Mouse (Mus musculus) forebrain, embryonic 11.5 days (tissue): Measurements from ENCODE around the gene Zfp366. TPM values are rescaled to one million over a fixed set of nuclear protein-coding genes. Genes with fewer than 3 reads are reported as not detected.
A peak's percentile ranks its signal among the peaks of the same experiment; 100 is the strongest.

ENCODE experiments used
- ATAC-seq: fragments of 200-750 bp; cut with Nextera tagmentation; replicated peaks from 2 replicates; pipeline ENCODE4 v1.8.0; 2017; ENCODE audit warnings: moderate TSS enrichment; ENCODE audit not compliant: low FRiP score
- DNase-seq: peaks from one replicate; pipeline ENCODE4 v3.0.0-alpha.2; 2017; ENCODE audit warnings: low spot score
- H3K27ac ChIP-seq: fragments of 300-500 bp; sonication (generic); 2 replicates; pipeline ENCODE4 v1.5.1; 2014; ENCODE audit warnings: low read depth, low read length
- H3K27me3 ChIP-seq: fragments of 300-500 bp; sonication (generic); 2 replicates; pipeline ENCODE4 v1.6.1; 2014; ENCODE audit warnings: mild to moderate bottlenecking, low read length, mixed read lengths; ENCODE audit not compliant: control insufficient read depth, insufficient read depth
- H3K36me3 ChIP-seq: fragments of 300-500 bp; sonication (generic); 2 replicates; pipeline ENCODE4 v1.6.1; 2014; ENCODE audit warnings: mild to moderate bottlenecking, low read length, moderate library complexity, mixed read lengths; ENCODE audit not compliant: control insufficient read depth, insufficient read depth
- H3K4me1 ChIP-seq: fragments of 300-500 bp; sonication (generic); replicated peaks from 2 replicates; pipeline ENCODE4 v1.6.1; 2014; ENCODE audit warnings: low read length, mixed read lengths; ENCODE audit not compliant: control insufficient read depth, insufficient read depth
- H3K4me2 ChIP-seq: fragments of 300-500 bp; sonication (generic); 2 replicates; pipeline ENCODE4 v1.6.1; 2014; ENCODE audit warnings: low read depth, mild to moderate bottlenecking, low read length, moderate library complexity, mixed read lengths; ENCODE audit not compliant: severe bottlenecking
- H3K4me3 ChIP-seq: fragments of 300-500 bp; sonication (generic); 2 replicates; pipeline ENCODE4 v1.5.1; 2014; ENCODE audit warnings: low read depth, low read length
- H3K9ac ChIP-seq: fragments of 300-500 bp; sonication (generic); 2 replicates; pipeline ENCODE4 v1.6.1; 2014; ENCODE audit warnings: low read length
- H3K9me3 ChIP-seq: fragments of 300-500 bp; sonication (generic); 2 replicates; pipeline ENCODE4 v1.6.1; 2016; ENCODE audit warnings: low read length, mixed read lengths; ENCODE audit not compliant: control insufficient read depth
- WGBS: fragments of 180-500 bp; shearing (Covaris S2); extraction: QIAGEN DNeasy Blood & Tissue Kit; methylation state at CpG from one replicate; pipeline ENCODE4 v1.1.7; 2014; 5-methylcytosine and 5-hydroxymethylcytosine counted together
- polyA plus RNA-seq: library from polyadenylated mRNA; unstranded; fragments of >200 nt; fragmentation: Nextera tagmentation; extraction: Ambion mirVana; gene quantifications from 2 replicates; pipeline ENCODE4 v1.2.1, GENCODE M21; 2014

Zfp366 gene
- polyA plus RNA-seq, result 0.72 and 0.73 TPM in 2 replicates

GRCm38 (mm10) chr13:99184155-99184886 is at the start of gene Zfp366:
TSS of gene Zfp366 (plus strand) at chr13:99184823.
- no peaks in the 10 kb centered on the region for H3K36me3 ChIP-seq
- 63% methylated on average over 11 of the region's 11 CpGs for WGBS
- H3K4me3 ChIP-seq, result no peak within 1 kb of the TSS
- H3K4me2 ChIP-seq, result no peak within 1 kb of the TSS
- H3K9me3 ChIP-seq, result no peaks in the 10 kb centered on the region
- no peak for DNase-seq
- no peaks in the 10 kb centered on the region for H3K27me3 ChIP-seq
- no peak within 1 kb of the TSS for H3K9ac ChIP-seq
- H3K27ac ChIP-seq, result no peak within 1 kb of the TSS
- ATAC-seq, result no peak
- no peaks in the 10 kb centered on the region for H3K4me1 ChIP-seq

GRCm38 (mm10) chr13:99138351-99139255 is 46.0 kb upstream of the Zfp366 start:
- Histone ChIP-seq H3K27me3 (no peaks in the 10 kb centered on the region), H3K4me3 (no peak overlapping the region), H3K36me3 (no peaks in the 10 kb centered on the region), H3K4me2 (no peak overlapping the region), H3K9me3 (no peaks in the 10 kb centered on the region), H3K27ac (no peak overlapping the region), H3K4me1 (no peaks in the 10 kb centered on the region), H3K9ac (no peak overlapping the region)
- ATAC-seq (no peak), DNase-seq (peak; percentile 26)
- WGBS, result 86% methylated on average over 12 of the region's 12 CpGs

GRCm38 (mm10) chr13:99146355-99146871 is 38.2 kb upstream of the Zfp366 start:
- no peaks in the 10 kb centered on the region for H3K9me3 ChIP-seq
- H3K36me3 ChIP-seq, result no peaks in the 10 kb centered on the region
- WGBS, result 89% methylated on average over 13 of the region's 13 CpGs
- peaks cover 7% of the 10 kb centered on the region; the same call in 1 of the 2 replicates for H3K4me1 ChIP-seq
- no peaks in the 10 kb centered on the region for H3K27me3 ChIP-seq
- ATAC-seq (no peak), DNase-seq (no peak)
- no peak overlapping the region for H3K9ac ChIP-seq
- H3K4me2 ChIP-seq, result no peak overlapping the region
- H3K27ac ChIP-seq, result no peak overlapping the region
- no peak overlapping the region for H3K4me3 ChIP-seq

GRCm38 (mm10) chr13:99147645-99148111 is 36.9 kb upstream of the Zfp366 start:
- 83% methylated on average over 6 of the region's 6 CpGs for WGBS
- Histone ChIP-seq H3K27me3 (no peaks in the 10 kb centered on the region), H3K27ac (no peak overlapping the region), H3K9ac (no peak overlapping the region), H3K36me3 (no peaks in the 10 kb centered on the region), H3K4me1 (peaks cover 7% of the 10 kb centered on the region; the same call in 1 of the 2 replicates), H3K9me3 (no peaks in the 10 kb centered on the region), H3K4me2 (no peak overlapping the region), H3K4me3 (no peak overlapping the region)
- no peak for ATAC-seq
- no peak for DNase-seq

- H3K4me2 ChIP-seq, result peak overlapping the region; percentile 6; the same call in 1 of the 2 replicates
- peaks cover 7% of the 10 kb centered on the region; the same call in 1 of the 2 replicates for H3K4me1 ChIP-seq
- DNase-seq (peak; percentile 79), ATAC-seq (peak; percentile 85)
- no peaks in the 10 kb centered on the region for H3K36me3 ChIP-seq
- no peaks in the 10 kb centered on the region for H3K9me3 ChIP-seq
- H3K27me3 ChIP-seq, result no peaks in the 10 kb centered on the region
- peak overlapping the region; percentile 32; the same call in 1 of the 2 replicates for H3K9ac ChIP-seq
- WGBS, result 21% methylated on average over 14 of the region's 14 CpGs
- H3K27ac ChIP-seq, result peak overlapping the region; percentile 85
- no peak overlapping the region for H3K4me3 ChIP-seq
These were observed 34.9 kb upstream of the Zfp366 start for GRCm38 (mm10) chr13:99149551-99150305.

- no peak overlapping the region for H3K4me3 ChIP-seq
- WGBS, result 68% methylated on average over 6 of the region's 6 CpGs
- no peak overlapping the region; the same call in 1 of the 2 replicates for H3K9ac ChIP-seq
- H3K27me3 ChIP-seq, result no peaks in the 10 kb centered on the region
- no peak overlapping the region for H3K4me2 ChIP-seq
- no peak overlapping the region for H3K27ac ChIP-seq
- H3K36me3 ChIP-seq, result no peaks in the 10 kb centered on the region
- ATAC-seq, result no peak
- H3K9me3 ChIP-seq, result no peaks in the 10 kb centered on the region
- no peak for DNase-seq
- peaks cover 7% of the 10 kb centered on the region; the same call in 1 of the 2 replicates for H3K4me1 ChIP-seq
These were observed 34.0 kb upstream of the Zfp366 start for GRCm38 (mm10) chr13:99150626-99151025.

GRCm38 (mm10) chr13:99151121-99151520 is 33.5 kb upstream of the Zfp366 start:
- H3K27me3 ChIP-seq, result no peaks in the 10 kb centered on the region
- no peak overlapping the region for H3K27ac ChIP-seq
- no peak overlapping the region for H3K9ac ChIP-seq
- no peak overlapping the region for H3K4me2 ChIP-seq
- WGBS, result 42% methylated on average over 8 of the region's 8 CpGs
- H3K4me1 ChIP-seq, result peaks cover 7% of the 10 kb centered on the region; the same call in 1 of the 2 replicates
- DNase-seq (no peak), ATAC-seq (peak; percentile 50; the same call in 1 of the 2 replicates)
- no peak overlapping the region for H3K4me3 ChIP-seq
- no peaks in the 10 kb centered on the region for H3K9me3 ChIP-seq
- no peaks in the 10 kb centered on the region for H3K36me3 ChIP-seq
